Mouse (Mus musculus): ENCODE measurements at regions not wholly inside any gene's neighbourhood (a gene's known extent, or its start where the extent isn't known, plus 50 kb on each side); places are given as distances from the start of the nearest gene placed in this dataset.

DNA sequence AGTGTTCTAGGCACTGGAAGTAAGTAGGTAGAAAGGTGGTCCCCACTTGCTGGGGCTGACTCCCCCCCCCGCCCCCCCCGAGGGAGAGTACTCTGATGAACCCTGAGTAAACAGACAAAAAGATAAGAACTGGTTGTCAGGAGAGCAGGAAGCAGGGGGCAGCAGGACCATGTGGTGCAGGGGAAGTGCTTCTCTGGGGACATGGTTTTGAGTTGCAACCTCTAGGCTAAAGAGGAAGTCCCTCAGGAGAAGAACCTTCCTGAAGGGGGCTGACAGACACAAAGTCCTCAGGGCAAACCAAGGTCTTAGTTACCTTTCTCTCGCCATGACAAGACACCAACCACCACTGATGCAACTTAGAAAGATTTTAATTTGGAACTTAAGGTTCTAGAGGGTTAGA is 141.9 kb upstream of the Pitx1 start:
- TF ChIP-seq CTCF (IDR thresholded peaks at IDR 0.05) = no peak
- no peak for TF ChIP-seq EP300 (IDR thresholded peaks at IDR 0.05)

Measured in lung, postnatal 0 days (tissue).